ENCODE assay signal across 8 mouse cellular contexts in genomic region chr1:136008159-136008533, GRCm38 (mm10). TPM values are rescaled to one million over a fixed set of nuclear protein-coding genes. Genes with fewer than 3 reads are reported as not detected.
A peak's percentile ranks its signal among the peaks of the same experiment; 100 is the strongest.
DNase-seq lines count a peak whose midpoint lies in the region; ATAC-seq and TF ChIP-seq lines count a peak whose summit lies in the region.

No protein-coding gene starts in this region.

- peaks cover 19% of the 10 kb centered on the region for H3K4me1 ChIP-seq in kidney, embryonic 15.5 days
- H3K4me1 ChIP-seq in embryonic facial prominence, embryonic 14.5 days (ENCODE audit: control insufficient read depth, insufficient read depth, low read length), result peaks cover 4% of the 10 kb centered on the region; the same call in 1 of the 2 replicates
- H3K4me1 ChIP-seq in intestine, postnatal 0 days (replicated peaks; ENCODE audit: control insufficient read depth, insufficient read depth, low read length), result no peaks in the 10 kb centered on the region

- TF ChIP-seq CTCF in intestine, postnatal 0 days (IDR thresholded peaks at IDR 0.05; ENCODE audit: low read depth), result no peak

- no peaks in the 10 kb centered on the region for H3K9me3 ChIP-seq in kidney, embryonic 15.5 days (replicated peaks)
- no peaks in the 10 kb centered on the region for H3K9me3 ChIP-seq in embryonic facial prominence, embryonic 14.5 days (ENCODE audit: control insufficient read depth, low read length)
- no peaks in the 10 kb centered on the region for H3K9me3 ChIP-seq in intestine, postnatal 0 days (ENCODE audit: control insufficient read depth)

- DNase-seq in kidney, adult 18-20 months, result no peak
- DNase-seq in embryonic facial prominence, embryonic 14.5 days (ENCODE audit: low spot score), result no peak
- DNase-seq in right cerebral cortex, postnatal 36 days (ENCODE audit: low spot score in 2 of 2), result no peak
- no peak for DNase-seq in embryo, embryonic 10.5 days (ENCODE audit: low spot score)
- DNase-seq in cerebellum, postnatal 14 days, result no peak

- H3K36me3 ChIP-seq in kidney, embryonic 15.5 days, result no peaks in the 10 kb centered on the region
- no peaks in the 10 kb centered on the region for H3K36me3 ChIP-seq in embryonic facial prominence, embryonic 14.5 days (ENCODE audit: control insufficient read depth, insufficient read depth, low read length)
- H3K36me3 ChIP-seq in intestine, postnatal 0 days (ENCODE audit: control insufficient read depth, insufficient read depth), result no peaks in the 10 kb centered on the region

- peak overlapping the region; percentile 55 for H3K4me3 ChIP-seq in kidney, embryonic 15.5 days (replicated peaks)
- H3K4me3 ChIP-seq in embryonic facial prominence, embryonic 14.5 days (ENCODE audit: low read depth, low read length), result peak overlapping the region; percentile 44
- H3K4me3 ChIP-seq in intestine, postnatal 0 days (ENCODE audit: low read depth, low read length), result peak overlapping the region; percentile 47

- H3K27me3 ChIP-seq in kidney, embryonic 15.5 days, result peaks cover 11% of the 10 kb centered on the region
- H3K27me3 ChIP-seq in embryonic facial prominence, embryonic 14.5 days (replicated peaks; ENCODE audit: control insufficient read depth, insufficient read depth, low read length), result 0 out of 2 replicates have a peak, but pooled peaks cover 7% of the 10 kb centered on the region
- no peaks in the 10 kb centered on the region for H3K27me3 ChIP-seq in intestine, postnatal 0 days (replicated peaks; ENCODE audit: control insufficient read depth, insufficient read depth, low read length)

- no peak overlapping the region for H3K9ac ChIP-seq in kidney, embryonic 15.5 days
- no peak overlapping the region for H3K9ac ChIP-seq in embryonic facial prominence, embryonic 14.5 days (ENCODE audit: low read depth, low read length)
- H3K9ac ChIP-seq in intestine, postnatal 0 days (ENCODE audit: low read depth, low read length), result no peak overlapping the region

- peak overlapping the region; percentile 87 for H3K4me2 ChIP-seq in kidney, embryonic 15.5 days
- peak overlapping the region; percentile 73 for H3K4me2 ChIP-seq in embryonic facial prominence, embryonic 14.5 days (ENCODE audit: low read depth, low read length)
- peak overlapping the region; percentile 74 for H3K4me2 ChIP-seq in intestine, postnatal 0 days (replicated peaks; ENCODE audit: low read depth)

- no peak overlapping the region for H3K27ac ChIP-seq in kidney, embryonic 15.5 days
- H3K27ac ChIP-seq in embryonic facial prominence, embryonic 14.5 days (replicated peaks; ENCODE audit: low read depth, low read length), result no peak overlapping the region
- H3K27ac ChIP-seq in intestine, postnatal 0 days (ENCODE audit: low read depth, low read length), result peak overlapping the region; percentile 67; the same call in 1 of the 2 replicates

- 19% methylated on average over 8 of the region's 8 CpGs for WGBS in kidney, embryonic 15.5 days
- 23% methylated on average over 8 of the region's 8 CpGs for WGBS in embryonic facial prominence, embryonic 14.5 days
- WGBS in intestine, postnatal 0 days, result 14% methylated on average over 8 of the region's 8 CpGs

- no peak; the same call in 1 of the 2 replicates for ATAC-seq in kidney, embryonic 15.5 days (replicated peaks; ENCODE audit: low FRiP score)
- no peak; the same call in 1 of the 2 replicates for ATAC-seq in embryonic facial prominence, embryonic 14.5 days (ENCODE audit: low read depth)
- ATAC-seq in intestine, postnatal 0 days, result peak; percentile 68
- 0 out of 2 replicates have a peak, but pooled peaks have one; percentile 27 for ATAC-seq in monocyte, adult 5-6 weeks (replicated peaks; ENCODE audit: insufficient number of reproducible peaks, low FRiP score, low TSS enrichment, poor library complexity, severe bottlenecking)

RNA-seq across cellular contexts. Expression of gene Tmem9, which starts 0.2 kb away (rescaled TPM):
- 206 and 224 TPM in 2 replicates for polyA plus RNA-seq in kidney, embryonic 15.5 days (2015; fragmentation: Nextera tagmentation; extraction: Ambion mirVana)
- polyA plus RNA-seq in embryonic facial prominence, embryonic 14.5 days (2014; fragmentation: Nextera tagmentation; extraction: Ambion mirVana), result 93.3 and 112 TPM in 2 replicates
- 212 and 237 TPM in 2 replicates for polyA plus RNA-seq in intestine, postnatal 0 days (2015; fragmentation: Nextera tagmentation; extraction: Ambion mirVana)
- 1.6 to 7.8 TPM (median 2.7 TPM) in 3 replicates for total RNA-seq in monocyte, adult 5-6 weeks (2017)

RNA-seq across cellular contexts. Expression of gene Igfn1, which starts 2.0 kb away (rescaled TPM):
- 0.12 and 0.14 TPM in 2 replicates for polyA plus RNA-seq in kidney, embryonic 15.5 days (2015; fragmentation: Nextera tagmentation; extraction: Ambion mirVana)
- 0.09 TPM in 1 of 2 replicates, not detected in the other for polyA plus RNA-seq in embryonic facial prominence, embryonic 14.5 days (2014; fragmentation: Nextera tagmentation; extraction: Ambion mirVana)
- polyA plus RNA-seq in intestine, postnatal 0 days (2015; fragmentation: Nextera tagmentation; extraction: Ambion mirVana), result 0.03 and 0.09 TPM in 2 replicates
- total RNA-seq in monocyte, adult 5-6 weeks (2017), result not detected in 3 replicates

RNA-seq across cellular contexts. Expression of gene Ascl5, which starts 42.5 kb away (rescaled TPM):
- not detected in 2 replicates for polyA plus RNA-seq in kidney, embryonic 15.5 days (2015; fragmentation: Nextera tagmentation; extraction: Ambion mirVana)
- 0.67 TPM in 1 of 2 replicates, not detected in the other for polyA plus RNA-seq in embryonic facial prominence, embryonic 14.5 days (2014; fragmentation: Nextera tagmentation; extraction: Ambion mirVana)
- polyA plus RNA-seq in intestine, postnatal 0 days (2015; fragmentation: Nextera tagmentation; extraction: Ambion mirVana), result not detected in 2 replicates
- not detected in 3 replicates for total RNA-seq in monocyte, adult 5-6 weeks (2017)

RNA-seq across cellular contexts. Expression of gene Cacna1s, which starts 44.4 kb away (rescaled TPM):
- 0.49 and 0.57 TPM in 2 replicates for polyA plus RNA-seq in kidney, embryonic 15.5 days (2015; fragmentation: Nextera tagmentation; extraction: Ambion mirVana)
- polyA plus RNA-seq in embryonic facial prominence, embryonic 14.5 days (2014; fragmentation: Nextera tagmentation; extraction: Ambion mirVana), result 11.2 and 12.1 TPM in 2 replicates
- 0.08 and 0.22 TPM in 2 replicates for polyA plus RNA-seq in intestine, postnatal 0 days (2015; fragmentation: Nextera tagmentation; extraction: Ambion mirVana)
- total RNA-seq in monocyte, adult 5-6 weeks (2017), result 0.64 to 1.6 TPM (median 1.1 TPM) in 3 replicates

Comparison
In these comparisons a context has a peak if more than half of its experiments do, and no peak if none do; other contexts are left out.
1. ATAC-seq: peak in intestine, postnatal 0 days (single experiment) and monocyte, adult 5-6 weeks (single experiment); none in kidney, embryonic 15.5 days (single experiment) and embryonic facial prominence, embryonic 14.5 days (single experiment).
2. Peak in every context shown above with its lines, with median percentiles within 50 percentile points of each other: H3K4me2 ChIP-seq and H3K4me3 ChIP-seq.